30 mouse cellular contexts compared by ENCODE assay signal in the genomic region with DNA sequence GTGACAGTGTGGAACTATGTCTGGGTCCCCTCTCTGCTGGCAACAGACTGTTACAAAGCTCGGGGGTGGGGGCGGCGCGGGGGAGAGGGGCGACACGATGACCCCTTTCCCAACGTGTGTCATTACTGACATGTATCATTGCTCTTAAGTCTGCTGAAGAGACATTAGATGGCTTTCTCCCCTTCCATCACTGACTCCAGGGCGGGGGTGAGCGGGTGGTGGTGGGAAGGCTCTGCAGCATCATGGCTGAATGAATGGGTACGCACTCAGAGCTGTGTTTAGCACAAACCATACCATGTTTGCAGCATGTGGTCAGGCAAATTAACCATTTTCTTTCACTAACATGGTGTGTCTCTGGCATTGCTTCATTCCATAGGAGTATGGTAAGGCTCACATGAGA. TPM values are rescaled to one million over a fixed set of nuclear protein-coding genes. Genes with fewer than 3 reads are reported as not detected.
"Had no signal": no experiment of that assay in that cellular context is flagged by ENCODE, and none has a peak within 500 bp of the region (broad histone marks: within the 10 kb centered on the region; RNA-seq: fewer than 3 reads in every experiment).

No protein-coding gene starts in this region.

- H3K4me3 ChIP-seq: heart, embryonic 12.5 days; heart, embryonic 13.5 days; heart, embryonic 15.5 days; hindbrain, embryonic 10.5 days; hindbrain, embryonic 12.5 days; hindbrain, embryonic 13.5 days; hindbrain, embryonic 15.5 days; intestine, embryonic 15.5 days; kidney, embryonic 15.5 days; layer of hippocampus, adult 2 months; left cerebral cortex, adult 2 months had no signal

- H3K36me3 ChIP-seq: heart, embryonic 12.5 days; heart, embryonic 13.5 days; heart, embryonic 15.5 days; hindbrain, embryonic 10.5 days; hindbrain, embryonic 12.5 days; hindbrain, embryonic 13.5 days; hindbrain, embryonic 15.5 days; intestine, embryonic 15.5 days; kidney, embryonic 15.5 days had no signal

- H3K27me3 ChIP-seq: hindbrain, embryonic 12.5 days; hindbrain, embryonic 13.5 days; hindbrain, embryonic 15.5 days; intestine, embryonic 15.5 days; kidney, embryonic 15.5 days had no signal

- H3K27ac ChIP-seq: heart, embryonic 13.5 days; heart, embryonic 15.5 days; hindbrain, embryonic 10.5 days; hindbrain, embryonic 12.5 days; hindbrain, embryonic 13.5 days; hindbrain, embryonic 14.5 days; hindbrain, embryonic 15.5 days; hindbrain, postnatal 0 days; intestine, embryonic 15.5 days; kidney, embryonic 15.5 days; kidney, postnatal 0 days; layer of hippocampus, adult 2 months; left cerebral cortex, adult 2 months had no signal

- H3K9me3 ChIP-seq: heart, embryonic 12.5 days; heart, embryonic 13.5 days; heart, embryonic 15.5 days; hindbrain, embryonic 10.5 days; hindbrain, embryonic 12.5 days; hindbrain, embryonic 13.5 days; hindbrain, embryonic 15.5 days; intestine, embryonic 15.5 days; kidney, embryonic 15.5 days had no signal

- H3K4me1 ChIP-seq: heart, embryonic 12.5 days; heart, embryonic 13.5 days; heart, embryonic 15.5 days; hindbrain, embryonic 10.5 days; hindbrain, embryonic 12.5 days; hindbrain, embryonic 13.5 days; hindbrain, embryonic 15.5 days; intestine, embryonic 15.5 days; kidney, embryonic 15.5 days had no signal

- DNase-seq: heart, postnatal 36 days; heart, postnatal 4 days; kidney, adult 11 months; kidney, adult 18-20 months; kidney, adult 2 months; kidney, adult 8-10 months; kidney, adult 9 months; kidney, postnatal 10 days; kidney, postnatal 14 days; kidney, postnatal 25 days; kidney, postnatal 36 days; kidney, postnatal 4 days; layer of hippocampus, adult 9-11 months; layer of hippocampus, postnatal 36 days had no signal

RNA-seq across cellular contexts. Expression of a gene that starts 43.3 kb away (rescaled TPM):
- total RNA-seq: hematopoietic stem cell, adult 5-6 weeks had no signal
- polyA plus RNA-seq: kidney, embryonic 14.5 days had no signal
